Mouse (Mus musculus): Measurements from ENCODE around the gene Flii. TPM values are rescaled to one million over a fixed set of nuclear protein-coding genes. Genes with fewer than 3 reads are reported as not detected.

The Flii gene
- polyA plus RNA-seq (2012; rRNA removed): 152 and 161 TPM in 2 replicates

DNA sequence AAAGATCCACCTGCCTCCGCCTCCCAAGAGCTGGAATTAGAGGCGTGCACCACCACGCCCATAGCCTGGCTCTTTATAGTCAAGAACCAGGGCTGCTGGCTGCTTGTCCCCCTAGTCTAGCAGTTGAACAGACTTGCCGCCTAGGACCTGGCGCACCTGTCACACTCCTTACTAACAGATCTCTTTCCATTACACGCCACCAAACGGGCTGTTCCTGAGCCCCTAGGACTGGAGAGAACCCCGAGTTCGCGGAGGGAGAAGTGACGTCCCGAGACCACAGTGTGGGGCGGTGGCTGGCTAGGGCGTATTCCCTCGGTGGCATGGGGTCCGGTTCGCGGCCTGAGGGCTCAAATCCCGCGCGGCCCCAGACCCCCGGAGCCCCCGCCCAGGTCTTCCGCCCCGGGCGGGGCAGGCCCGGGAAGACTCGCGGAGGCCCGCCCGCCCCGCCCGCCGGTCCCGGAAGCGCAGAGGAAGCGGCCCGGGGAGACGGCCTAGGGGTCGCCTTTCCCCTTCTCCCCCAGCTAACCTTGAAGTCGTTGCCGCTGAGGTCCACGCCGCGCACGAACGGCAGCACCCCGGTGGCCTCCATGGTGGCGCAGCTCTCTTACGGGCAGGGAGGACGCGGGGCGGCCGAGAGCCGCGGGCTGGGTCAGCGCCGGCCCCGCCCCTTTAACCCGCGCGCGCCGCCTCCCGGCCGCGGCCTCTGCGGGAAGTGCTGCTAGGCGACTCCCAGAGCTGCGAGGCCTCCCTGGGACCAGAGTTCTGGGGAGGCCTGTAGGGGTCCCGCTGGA lies at the start of gene Flii:
Flii (minus strand) TSS at position 663 of the 791 bp plus-strand sequence.

DNA sequence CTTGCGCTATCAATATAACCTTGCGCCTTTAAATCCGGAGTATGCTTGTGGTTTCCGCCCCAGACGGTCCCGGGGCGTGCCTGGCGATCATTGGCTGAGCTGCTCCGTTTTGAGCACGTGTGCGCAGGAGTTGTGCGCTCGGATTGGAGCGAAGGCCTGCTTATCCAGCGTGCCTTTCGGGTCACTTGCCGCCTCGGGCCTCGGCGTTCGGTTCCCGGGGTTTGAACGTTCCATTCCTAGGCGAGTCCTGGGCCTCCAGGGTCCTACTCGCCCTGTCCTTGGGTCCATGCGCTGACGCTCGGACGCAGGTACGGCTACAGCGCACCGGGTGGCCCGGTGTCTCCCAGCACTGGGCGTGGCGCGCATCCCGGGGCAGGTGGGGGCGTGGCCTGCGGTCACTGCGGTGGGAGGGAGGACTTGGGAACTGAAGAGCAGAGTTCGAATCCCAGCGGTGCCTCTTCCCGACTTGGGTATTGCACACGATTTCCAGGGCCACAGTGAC lies 1.2 kb upstream of the Flii start, which contains the start of gene Mief2:
Mief2 (plus strand) TSS at position 139 of the 502 bp plus-strand sequence.

DNA sequence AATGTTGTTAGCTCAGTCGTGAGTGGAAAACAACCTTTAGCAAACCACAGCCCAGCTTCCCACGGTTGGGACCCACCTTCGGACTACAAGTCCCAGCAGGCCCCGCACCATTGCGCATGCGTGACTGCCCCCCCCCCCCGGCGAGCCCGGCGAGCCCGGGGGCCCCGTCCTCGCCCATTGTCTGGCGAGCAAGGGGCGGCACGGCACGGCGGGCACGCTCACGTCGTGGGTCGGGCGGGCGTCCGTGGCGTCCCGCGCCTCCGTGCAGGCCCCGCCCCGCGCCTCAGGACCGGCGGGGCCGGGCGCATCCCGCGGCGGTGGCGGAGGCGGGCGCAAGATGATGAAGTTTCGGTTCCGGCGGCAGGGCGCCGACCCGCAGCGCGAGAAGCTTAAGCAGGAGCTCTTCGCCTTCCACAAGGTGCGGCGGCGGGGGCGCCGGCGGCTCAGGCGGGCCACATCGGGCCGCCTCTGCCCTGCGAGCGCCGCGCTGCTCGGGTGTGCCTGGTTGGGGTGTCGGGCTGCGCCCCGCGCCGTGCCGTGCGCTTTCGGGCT lies 27.5 kb downstream of the Flii start, which contains the start of gene Llgl1:
Llgl1 (plus strand) TSS at position 200 of the 552 bp plus-strand sequence.

Other genes with a start within 250 kb of the Flii start
- 12.2 and 12.5 TPM in 2 replicates for gene Alkbh5, start 190.9 kb downstream of the Flii start, polyA plus RNA-seq (2012; rRNA removed)
- gene Llgl1, start 27.5 kb downstream of the Flii start, polyA plus RNA-seq (2012; rRNA removed): 67.8 and 72.7 TPM in 2 replicates
- 26.7 and 28.2 TPM in 2 replicates for gene Mief2, start 1.1 kb upstream of the Flii start, polyA plus RNA-seq (2012; rRNA removed)
- gene Top3a, start 50.1 kb upstream of the Flii start, polyA plus RNA-seq (2012; rRNA removed): 7.4 and 8.2 TPM in 2 replicates
- gene Smcr8, start 50.3 kb upstream of the Flii start, polyA plus RNA-seq (2012; rRNA removed): 9.8 and 10.1 TPM in 2 replicates
- gene Shmt1, start 84.5 kb upstream of the Flii start, polyA plus RNA-seq (2012; rRNA removed): 4.2 and 6.5 TPM in 2 replicates
- 17.2 and 17.9 TPM in 2 replicates for gene Dhrs7b, start 103.4 kb upstream of the Flii start, polyA plus RNA-seq (2012; rRNA removed)
- gene Tmem11, start 152.0 kb upstream of the Flii start, polyA plus RNA-seq (2012; rRNA removed): 62.0 and 66.9 TPM in 2 replicates
- 29.0 and 31.0 TPM in 2 replicates for gene Natd1, start 187.5 kb upstream of the Flii start, polyA plus RNA-seq (2012; rRNA removed)
- 13.3 and 14.5 TPM in 2 replicates for gene Map2k3, start 204.8 kb upstream of the Flii start, polyA plus RNA-seq (2012; rRNA removed)